Mouse (Mus musculus) subcutaneous adipose tissue, adult 2 months (tissue): Measurements from ENCODE around the gene Thoc2. TPM values are rescaled to one million over a fixed set of nuclear protein-coding genes. Genes with fewer than 3 reads are reported as not detected.

Experiments used
- polyA plus RNA-seq: library from polyadenylated mRNA; depleted of rRNA; stranded (reverse); fragments of >200 nt; gene quantifications from 2 replicates; pipeline ENCODE4 v1.2.3, GENCODE M21; 2012; ENCODE audit warnings: low replicate concordance; rRNA removed

Gene Thoc2
- 10.4 and 12.3 TPM in 2 replicates for polyA plus RNA-seq

GRCm38 (mm10) chrX:41920574-41920973, at the start of gene Thoc2:
Thoc2 (minus strand) TSS chrX:41920674.

Other genes starting within 250 kb of the Thoc2 start
- 12.1 and 12.7 TPM in 2 replicates for gene Xiap, start 139.0 kb upstream of the Thoc2 start, polyA plus RNA-seq
- gene Stag2, start 228.6 kb upstream of the Thoc2 start, polyA plus RNA-seq, result 9.4 and 12.5 TPM in 2 replicates